Mouse (Mus musculus): ENCODE results near the gene Fyn. TPM values are rescaled to one million over a fixed set of nuclear protein-coding genes. Genes with fewer than 3 reads are reported as not detected.

Gene Fyn
- polyA plus RNA-seq, 1 experiment = 21.0 TPM

DNA sequence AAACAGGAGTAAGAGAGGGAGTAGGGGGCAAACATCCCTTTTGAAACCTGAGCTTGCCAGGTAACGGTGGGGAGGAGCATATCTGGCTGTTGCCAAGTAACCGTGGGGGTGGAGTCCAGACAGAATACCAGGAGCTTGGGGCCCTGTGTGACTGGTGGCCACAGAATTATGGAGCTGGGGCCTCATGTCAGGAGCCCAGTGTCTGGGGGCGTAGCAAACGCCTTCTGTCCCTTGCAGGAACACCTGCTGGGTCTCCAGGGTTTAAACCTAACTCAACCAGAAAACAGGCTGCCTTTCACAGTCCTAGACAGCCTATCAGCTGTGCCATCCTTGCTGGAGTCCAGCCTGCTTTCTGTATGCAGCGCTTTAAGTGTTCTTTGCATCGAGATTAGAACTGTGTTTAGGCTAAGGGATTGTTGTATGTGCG lies 186.6 kb downstream of the Fyn start:
- TF ChIP-seq GATA1 (IDR thresholded peaks at IDR 0.05; ENCODE audit: low read length) = no peak

DNA sequence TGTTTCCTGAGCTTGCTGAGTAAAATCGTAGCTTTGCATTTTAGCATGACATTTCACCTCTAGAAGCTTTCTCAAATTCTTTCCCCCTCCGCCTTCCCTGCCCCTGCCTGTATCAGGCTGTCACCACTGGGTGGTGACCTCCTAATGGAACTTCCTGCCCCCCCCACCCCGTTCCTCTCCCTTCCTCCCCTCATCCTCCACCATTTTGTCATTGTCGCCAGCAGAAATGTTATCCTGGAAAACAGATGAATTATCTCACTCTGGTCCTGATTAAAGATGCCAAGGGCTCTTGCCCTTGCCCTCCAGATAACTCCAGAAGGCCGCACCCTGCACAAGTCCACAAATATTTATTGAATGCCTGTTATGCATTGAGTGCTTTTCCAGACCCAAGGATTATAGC lies 187.1 kb downstream of the Fyn start:
- TF ChIP-seq GATA1 (IDR thresholded peaks at IDR 0.05; ENCODE audit: low read length) = no peak

DNA sequence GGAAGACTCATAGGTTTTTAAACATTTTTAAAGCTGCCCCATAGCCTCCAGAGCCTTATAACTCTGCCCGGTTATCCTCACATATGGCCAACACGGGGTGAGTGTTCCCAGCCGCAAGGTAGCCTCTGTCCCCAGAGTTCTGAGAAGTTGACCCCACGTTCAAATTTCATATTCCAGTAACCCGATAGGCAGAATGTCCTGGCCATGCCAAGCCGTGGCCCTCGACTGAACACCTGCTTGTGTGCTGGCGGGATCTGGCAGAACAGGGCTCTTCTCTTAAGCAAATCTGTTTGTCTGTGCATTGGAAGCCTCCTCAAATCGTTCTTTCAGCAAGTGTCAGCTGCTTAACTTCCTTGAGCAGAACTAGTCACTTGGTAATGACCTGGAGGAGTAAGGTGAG lies 188.7 kb downstream of the Fyn start:
- no peak for TF ChIP-seq GATA1 (IDR thresholded peaks at IDR 0.05; ENCODE audit: low read length)

DNA sequence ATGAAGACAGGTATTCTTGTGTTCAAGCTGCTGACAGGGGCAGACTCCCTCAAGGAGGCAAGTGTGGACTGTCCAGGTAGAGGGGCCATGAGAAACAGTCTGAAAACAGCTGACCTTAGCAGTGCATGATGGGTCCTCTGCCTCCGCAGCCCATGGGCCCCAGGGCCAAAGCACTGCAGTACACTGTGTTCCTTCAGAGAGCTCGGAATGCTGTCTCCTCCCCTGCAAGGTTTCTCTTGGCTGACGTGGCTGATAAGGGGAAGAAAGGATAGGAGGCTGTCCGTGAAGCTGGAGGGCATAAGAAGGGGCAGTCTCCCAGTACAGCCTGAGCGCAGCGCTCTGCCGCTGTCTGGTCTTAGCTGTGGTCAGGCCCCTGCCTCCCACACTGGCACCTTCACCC lies 189.2 kb downstream of the Fyn start:
- TF ChIP-seq GATA1 (IDR thresholded peaks at IDR 0.05; ENCODE audit: low read length) = no peak

DNA sequence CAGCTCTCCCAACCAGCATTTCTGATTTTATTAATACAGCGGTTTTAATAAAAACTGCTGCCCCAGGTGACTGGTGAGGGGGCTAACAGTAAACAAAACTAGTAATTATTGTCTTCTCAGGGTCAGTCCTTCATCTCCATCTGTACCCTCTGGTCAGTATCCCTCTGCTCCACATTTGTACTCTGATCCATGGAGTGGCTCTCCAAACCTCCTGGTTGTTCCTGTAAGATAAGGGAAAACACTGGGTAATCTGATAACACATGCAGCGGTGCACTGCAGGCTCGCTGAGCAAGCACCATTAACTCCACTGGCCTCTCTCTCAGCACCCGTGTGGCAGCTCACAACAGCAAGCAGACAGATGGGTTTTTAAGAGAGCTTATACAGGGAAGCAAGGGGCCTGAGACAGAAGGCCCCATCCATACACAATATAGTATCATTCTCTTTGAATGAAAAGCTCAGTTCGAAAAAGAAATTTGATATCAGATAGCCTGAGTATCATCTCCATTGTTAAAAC lies 189.9 kb downstream of the Fyn start:
- TF ChIP-seq GATA1 (IDR thresholded peaks at IDR 0.05; ENCODE audit: low read length) = no peak

DNA sequence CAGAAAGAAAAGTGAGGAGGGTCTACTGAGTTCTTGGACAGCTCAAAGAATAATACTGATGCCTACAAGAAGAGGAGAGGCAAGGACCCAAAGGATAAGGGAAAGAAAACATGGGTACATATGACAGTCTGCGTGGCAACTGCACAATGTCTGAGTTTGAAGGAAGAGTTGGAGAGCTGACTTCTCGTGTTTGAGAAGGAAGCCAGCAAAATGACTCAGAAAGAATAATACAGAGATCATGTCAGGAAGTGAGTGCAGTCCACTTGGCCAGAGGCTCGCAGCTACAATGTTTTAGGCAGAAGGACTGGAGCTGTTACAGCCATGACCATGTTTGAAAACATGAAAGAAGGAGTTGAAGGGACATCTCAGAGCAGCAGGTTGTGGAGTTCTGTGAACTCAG lies 190.7 kb downstream of the Fyn start:
- no peak for TF ChIP-seq GATA1 (IDR thresholded peaks at IDR 0.05; ENCODE audit: low read length)

DNA sequence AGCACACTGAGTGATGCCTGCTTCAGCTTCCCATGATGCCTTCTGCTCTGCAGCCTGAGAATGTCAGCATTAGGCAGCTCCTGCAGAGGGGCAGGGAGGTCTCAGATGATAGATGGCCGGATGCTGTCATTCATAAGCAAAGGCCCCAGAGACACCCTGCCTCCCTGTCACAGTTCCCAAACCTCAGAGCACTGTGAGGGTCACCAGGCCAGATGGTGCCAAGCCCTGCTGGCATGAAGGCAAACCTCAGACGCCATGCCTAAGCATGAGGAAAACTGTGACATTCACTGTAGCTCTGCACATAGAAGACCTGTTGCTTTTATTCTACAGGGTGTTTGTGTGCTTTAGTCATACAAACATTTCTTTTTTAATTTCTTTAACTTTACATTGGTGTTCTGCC lies 193.7 kb downstream of the Fyn start:
- no peak for TF ChIP-seq GATA1 (IDR thresholded peaks at IDR 0.05; ENCODE audit: low read length)

DNA sequence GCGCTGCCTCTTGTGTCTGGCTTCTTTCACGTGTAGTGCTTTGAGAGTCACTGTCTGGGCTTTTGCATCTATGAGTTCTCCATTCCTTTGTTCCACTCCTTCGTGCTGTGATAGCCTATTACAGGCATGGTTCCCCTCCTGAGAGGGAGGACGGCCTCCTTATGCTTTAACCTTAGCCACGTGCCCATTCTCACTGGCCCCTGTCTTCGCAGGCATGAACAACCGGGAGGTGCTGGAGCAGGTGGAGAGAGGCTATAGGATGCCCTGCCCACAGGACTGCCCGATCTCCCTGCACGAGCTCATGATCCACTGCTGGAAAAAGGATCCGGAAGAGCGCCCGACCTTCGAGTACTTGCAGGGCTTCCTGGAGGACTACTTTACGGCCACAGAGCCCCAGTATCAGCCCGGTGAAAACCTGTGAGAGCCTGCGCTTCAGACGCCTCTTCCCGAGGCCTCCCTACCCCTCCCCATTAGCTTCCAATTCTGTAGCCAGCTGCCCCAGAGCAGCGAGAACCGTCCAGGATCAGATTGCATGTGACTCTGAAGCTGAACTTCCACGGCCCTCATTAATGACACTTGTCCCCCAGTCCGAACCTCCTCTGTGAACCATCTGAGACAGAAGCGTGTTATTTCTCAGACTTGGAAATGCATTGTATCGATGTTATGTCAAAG lies 195.0 kb downstream of the Fyn start:
- TF ChIP-seq GATA1 (IDR thresholded peaks at IDR 0.05; ENCODE audit: low read length) = no peak

DNA sequence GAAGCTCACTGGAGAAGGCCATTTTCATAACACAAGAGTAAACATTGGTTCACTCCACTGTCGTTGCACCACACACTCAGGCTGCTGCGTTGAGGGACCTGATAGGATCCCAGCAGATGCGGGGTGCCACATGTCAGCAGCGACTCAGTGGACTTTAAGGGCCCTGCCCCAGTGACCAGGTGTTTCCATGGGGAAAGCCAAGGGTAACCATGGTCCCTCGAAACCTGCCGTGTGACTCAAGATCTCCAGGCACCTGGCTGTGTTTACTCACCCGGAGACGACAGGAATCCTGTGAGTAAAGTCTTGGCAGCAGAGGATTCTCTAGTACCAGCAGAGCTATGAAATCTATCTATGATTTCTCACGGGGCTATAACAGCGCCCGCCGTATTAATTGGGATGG lies 198.2 kb downstream of the Fyn start:
- no peak for TF ChIP-seq GATA1 (IDR thresholded peaks at IDR 0.05; ENCODE audit: low read length)

DNA sequence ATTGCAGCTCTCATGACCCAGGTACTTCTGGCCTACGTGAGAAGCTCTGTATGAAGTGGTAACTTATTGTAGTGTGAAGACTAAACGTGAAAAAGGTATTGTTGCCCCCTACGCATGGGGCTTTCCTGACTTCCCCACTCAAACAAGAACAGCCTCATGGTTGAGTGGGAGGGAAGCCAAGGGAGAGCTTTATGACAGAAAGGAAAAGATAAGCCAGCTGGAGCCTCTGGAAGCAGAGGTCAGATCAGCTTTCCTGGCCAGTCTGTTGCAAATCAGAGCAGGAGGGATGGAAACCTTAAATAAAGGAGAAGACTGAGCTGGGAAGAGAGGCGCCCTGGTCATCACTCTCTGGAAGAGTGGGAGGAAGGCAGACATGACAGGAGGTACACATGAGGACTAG lies 200.3 kb downstream of the Fyn start:
- no peak for TF ChIP-seq GATA1 (IDR thresholded peaks at IDR 0.05; ENCODE audit: low read length)

DNA sequence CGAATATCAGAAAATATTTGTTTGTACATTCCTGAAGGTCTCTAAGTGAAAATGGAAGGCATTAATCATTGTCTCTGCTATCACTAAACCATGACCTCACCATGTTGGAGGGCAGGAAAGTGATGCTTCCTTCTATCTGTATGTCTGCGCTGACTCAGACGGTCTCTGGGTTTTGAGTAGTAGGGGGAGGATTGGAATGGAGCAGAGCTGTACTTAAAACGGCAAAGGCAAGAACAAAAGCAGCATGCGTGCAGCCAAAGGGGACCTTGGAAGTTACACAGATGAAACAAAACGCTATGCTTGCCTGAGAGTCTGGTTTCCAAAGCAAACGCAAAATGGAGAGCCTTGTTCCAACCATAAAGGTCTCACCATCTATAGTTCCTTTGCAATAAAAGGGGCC lies 202.4 kb downstream of the Fyn start:
- no peak for TF ChIP-seq GATA1 (IDR thresholded peaks at IDR 0.05; ENCODE audit: low read length)

DNA sequence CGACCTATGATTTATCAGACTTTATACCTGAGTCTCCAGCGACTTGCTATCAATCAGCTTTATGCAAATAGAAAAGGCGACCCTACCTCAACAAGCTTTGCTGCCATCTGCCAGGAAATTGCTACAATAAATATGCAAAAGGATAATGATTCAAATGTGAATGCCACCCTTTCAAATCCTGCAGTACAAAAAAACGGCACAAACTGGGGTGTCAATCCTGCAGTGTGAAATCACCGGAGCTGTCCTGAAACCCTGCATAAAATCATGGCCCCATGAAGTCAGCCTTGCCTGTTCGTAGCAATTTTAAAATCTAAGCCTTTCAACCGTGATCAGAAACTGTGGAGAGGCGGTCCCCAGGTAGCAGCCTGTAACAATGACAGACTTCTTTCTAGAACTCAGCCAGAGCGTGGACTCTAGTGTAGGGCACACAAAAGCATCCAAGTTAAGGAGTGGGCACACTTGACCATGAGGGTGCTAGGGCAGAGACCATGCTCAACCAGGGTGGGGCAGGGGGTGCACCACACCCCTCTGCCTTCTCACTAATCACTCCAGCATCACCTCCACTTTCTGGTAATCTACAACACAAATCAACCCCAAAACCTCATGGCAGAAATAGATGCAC lies 203.5 kb downstream of the Fyn start:
- no peak for TF ChIP-seq GATA1 (IDR thresholded peaks at IDR 0.05; ENCODE audit: low read length)

DNA sequence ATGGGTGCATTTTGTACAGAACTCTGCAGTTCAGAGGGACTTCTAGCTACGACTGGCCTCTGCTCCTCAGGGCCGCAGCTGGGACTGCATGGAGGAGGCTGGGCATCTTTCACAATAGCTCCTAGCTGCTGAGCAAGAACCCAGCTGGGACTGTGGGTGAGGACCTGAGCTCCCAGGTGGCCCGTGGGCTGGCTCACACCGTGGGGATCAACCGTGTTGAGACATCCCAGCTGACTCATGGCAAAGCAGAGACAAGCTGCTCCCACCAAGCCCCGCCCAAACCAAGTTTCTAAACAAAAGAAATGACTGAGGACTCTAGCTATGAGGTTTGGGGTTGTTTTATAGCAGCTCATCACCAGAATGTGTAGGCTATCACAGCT lies 204.0 kb downstream of the Fyn start:
- TF ChIP-seq GATA1 (IDR thresholded peaks at IDR 0.05; ENCODE audit: low read length) = no peak

DNA sequence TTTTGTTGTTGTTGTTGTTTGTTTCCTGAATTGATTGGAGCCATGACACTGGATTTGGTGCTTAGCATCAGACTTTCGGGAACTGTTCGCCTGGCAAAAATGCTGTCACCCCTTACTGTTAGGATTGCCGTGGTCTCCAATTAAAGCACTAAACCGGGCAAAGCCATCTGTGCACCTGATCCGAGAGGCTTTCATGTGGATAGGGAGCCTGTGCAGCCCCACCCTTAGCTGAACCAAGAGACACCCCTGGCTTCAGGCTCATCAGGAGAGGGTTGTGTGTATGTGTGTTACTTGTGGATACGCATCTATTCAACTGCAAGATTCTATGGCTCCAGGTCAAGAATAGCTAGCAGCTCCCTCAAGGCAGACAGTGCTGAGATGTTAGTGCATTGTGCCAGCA lies 207.8 kb downstream of the Fyn start:
- no peak for TF ChIP-seq GATA1 (IDR thresholded peaks at IDR 0.05; ENCODE audit: low read length)

DNA sequence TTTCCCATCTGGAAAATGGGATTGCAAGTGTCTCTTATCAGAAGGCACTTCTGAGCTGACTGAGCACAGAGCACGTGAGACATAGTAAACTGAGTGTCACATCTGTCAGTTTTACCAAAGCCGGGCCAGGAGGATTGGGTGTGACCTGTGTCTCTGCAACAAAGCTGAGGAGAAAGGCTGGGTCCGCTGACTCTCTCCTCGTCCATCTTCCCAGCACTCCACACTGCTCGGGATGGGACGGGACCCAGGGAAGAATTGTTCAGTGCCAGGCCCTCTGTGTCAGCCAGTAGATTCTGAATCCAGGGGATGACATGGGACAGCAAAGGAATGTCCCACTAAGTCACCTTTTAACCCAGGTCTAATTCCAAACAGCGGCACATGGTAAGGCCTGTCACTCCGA lies 211.8 kb downstream of the Fyn start:
- no peak for TF ChIP-seq GATA1 (IDR thresholded peaks at IDR 0.05; ENCODE audit: low read length)

DNA sequence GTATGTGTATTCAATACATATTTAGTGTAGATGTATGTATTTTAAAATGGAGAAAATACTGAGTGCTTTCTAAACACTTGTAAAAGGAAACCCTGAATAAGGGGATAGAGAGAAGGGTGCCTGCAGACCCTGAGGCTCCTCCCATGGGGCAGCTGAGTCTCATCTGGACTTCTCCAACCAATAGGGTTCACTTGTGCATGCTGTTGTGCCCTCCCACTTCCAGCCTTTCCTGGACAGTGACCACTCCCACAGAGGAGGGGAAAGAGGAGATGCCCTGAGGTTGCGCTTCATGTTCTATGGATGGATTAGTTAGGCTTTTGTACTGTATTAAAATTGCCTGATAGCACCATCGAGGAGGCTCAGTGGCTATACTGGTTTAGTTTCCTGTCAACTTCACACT lies 213.7 kb downstream of the Fyn start:
- no peak for TF ChIP-seq GATA1 (IDR thresholded peaks at IDR 0.05; ENCODE audit: low read length)

DNA sequence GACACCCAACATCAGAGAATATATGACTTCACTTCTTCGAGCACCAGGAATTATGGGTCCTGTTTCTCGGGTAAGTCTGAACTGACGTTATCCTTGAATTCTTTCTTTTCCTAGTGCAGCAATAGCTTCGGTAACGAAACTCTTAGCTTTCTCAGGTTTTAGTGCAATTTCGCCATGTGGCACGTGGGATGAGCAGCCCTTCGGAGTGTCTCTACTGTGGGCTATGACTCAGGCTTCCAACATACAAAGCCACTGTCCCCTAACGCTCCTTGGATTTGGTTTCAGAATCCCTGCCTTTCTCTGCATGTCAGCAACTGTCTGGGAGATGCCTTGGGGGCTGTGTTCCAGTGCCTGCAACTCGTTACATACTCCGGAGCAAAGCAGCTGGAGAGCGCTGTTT lies 215.1 kb downstream of the Fyn start:
- TF ChIP-seq GATA1 (IDR thresholded peaks at IDR 0.05; ENCODE audit: low read length) = no peak
